Mouse (Mus musculus) cerebellum, postnatal 25 days (tissue): ENCODE results near the gene Ttc23.

ENCODE experiments used
- DNase-seq, 2 experiments: peaks; one replicate each; pipeline ENCODE4 v3.0.0; 2021; ENCODE audit warnings: mixed read lengths in 2 of 2

Gene Ttc23

GRCm38 (mm10) chr7:67645681-67646014 lies 1.6 kb upstream of the Ttc23 start:
- DNase-seq = no peak

GRCm38 (mm10) chr7:67646131-67646530 lies 1.1 kb upstream of the Ttc23 start:
- DNase-seq = no peak

- no peak for DNase-seq
Observed at GRCm38 (mm10) chr7:67648376-67648775, 1.2 kb downstream of the Ttc23 start.

GRCm38 (mm10) chr7:67652211-67652610 lies 5.0 kb downstream of the Ttc23 start:
- DNase-seq = no peak

GRCm38 (mm10) chr7:67654668-67655067 lies 7.5 kb downstream of the Ttc23 start:
- no peak for DNase-seq

GRCm38 (mm10) chr7:67655186-67655585 lies 8.0 kb downstream of the Ttc23 start:
- DNase-seq = no peak

- DNase-seq = no peak
Observed at GRCm38 (mm10) chr7:67658110-67658509, 10.9 kb downstream of the Ttc23 start.

- no peak for DNase-seq
Observed at GRCm38 (mm10) chr7:67662424-67662823, 15.2 kb downstream of the Ttc23 start.

GRCm38 (mm10) chr7:67663981-67664694 lies 16.9 kb downstream of the Ttc23 start:
- no peak for DNase-seq

GRCm38 (mm10) chr7:67670965-67671364 lies 23.8 kb downstream of the Ttc23 start:
- no peak for DNase-seq

- DNase-seq = peak; percentile 87 to 94
Observed at GRCm38 (mm10) chr7:67672650-67673049, 25.4 kb downstream of the Ttc23 start.

- no peak for DNase-seq
Observed at GRCm38 (mm10) chr7:67673656-67674055, 26.4 kb downstream of the Ttc23 start.

- DNase-seq = no peak
Observed at GRCm38 (mm10) chr7:67678878-67679499, 31.8 kb downstream of the Ttc23 start.

GRCm38 (mm10) chr7:67681078-67681477 lies 33.9 kb downstream of the Ttc23 start:
- DNase-seq = no peak

- no peak for DNase-seq
Observed at GRCm38 (mm10) chr7:67683006-67683405, 35.8 kb downstream of the Ttc23 start.

- DNase-seq = no peak
Observed at GRCm38 (mm10) chr7:67686545-67686944, 39.3 kb downstream of the Ttc23 start.

GRCm38 (mm10) chr7:67688281-67688680 lies 41.1 kb downstream of the Ttc23 start:
- DNase-seq = no peak

- DNase-seq = no peak
Observed at GRCm38 (mm10) chr7:67689793-67690192, 42.6 kb downstream of the Ttc23 start.

- no peak for DNase-seq
Observed at GRCm38 (mm10) chr7:67691036-67691435, 43.8 kb downstream of the Ttc23 start.

- DNase-seq = no peak
Observed at GRCm38 (mm10) chr7:67692141-67692540, 44.9 kb downstream of the Ttc23 start.

- DNase-seq = no peak
Observed at GRCm38 (mm10) chr7:67692791-67693538, 45.8 kb downstream of the Ttc23 start.

GRCm38 (mm10) chr7:67695906-67696305 lies 48.7 kb downstream of the Ttc23 start:
- DNase-seq = no peak

- DNase-seq = no peak
Observed at GRCm38 (mm10) chr7:67697892-67698630, 50.9 kb downstream of the Ttc23 start.
